Comparison of ENCODE assay signal across 19 mouse cellular contexts in genomic region chr10:84002744-84003143, GRCm38 (mm10).
"Had no signal": no experiment of that assay in that cellular context is flagged by ENCODE, and none has a peak within 500 bp of the region (broad histone marks: within the 10 kb centered on the region; RNA-seq: fewer than 3 reads in every experiment).

No protein-coding gene starts in this region.

- H3K4me1 ChIP-seq: megakaryocyte, embryonic 14.5 days; midbrain, embryonic 12.5 days had no signal

- H3K27me3 ChIP-seq: midbrain, embryonic 12.5 days; neural tube, embryonic 13.5 days; neural tube, embryonic 15.5 days; stomach, embryonic 15.5 days had no signal

- ATAC-seq: midbrain, embryonic 16.5 days had no signal

- H3K9me3 ChIP-seq: megakaryocyte, embryonic 14.5 days; midbrain, embryonic 10.5 days; midbrain, embryonic 12.5 days; neural tube, embryonic 13.5 days; neural tube, embryonic 15.5 days; stomach, embryonic 15.5 days had no signal

- H3K4me3 ChIP-seq: megakaryocyte, embryonic 14.5 days; midbrain, embryonic 10.5 days; midbrain, embryonic 12.5 days; myocyte; neural tube, embryonic 13.5 days; neural tube, embryonic 15.5 days; stomach, embryonic 15.5 days had no signal

- H3K36me3 ChIP-seq: midbrain, embryonic 10.5 days; midbrain, embryonic 12.5 days; neural tube, embryonic 13.5 days; neural tube, embryonic 15.5 days; stomach, embryonic 15.5 days had no signal

- H3K4me2 ChIP-seq: lung, embryonic 14.5 days; midbrain, embryonic 12.5 days; neural tube, embryonic 13.5 days; neural tube, embryonic 15.5 days; stomach, embryonic 15.5 days had no signal

- H3K9ac ChIP-seq: liver, embryonic 14.5 days; lung, embryonic 14.5 days; midbrain, embryonic 12.5 days; neural tube, embryonic 13.5 days; neural tube, embryonic 15.5 days; stomach, embryonic 15.5 days had no signal

- DNase-seq: lung, adult 18-20 months; lung, embryonic 14.5 days; lung, postnatal 10 days; lung, postnatal 4 days; midbrain, embryonic 14.5 days; retina, postnatal 1 day; right cerebral cortex, postnatal 14 days; thymus, adult 18-20 months; thymus, postnatal 14 days; thymus, postnatal 36 days had no signal

- H3K27ac ChIP-seq: liver, embryonic 14.5 days; midbrain, embryonic 10.5 days; midbrain, embryonic 12.5 days; neural tube, embryonic 13.5 days; neural tube, embryonic 15.5 days had no signal
